Mouse (Mus musculus): Measurements from ENCODE around the gene Arhgap28.

GRCm38 (mm10) chr17:67957603-67958002, 46.3 kb downstream of the Arhgap28 start:
- no peak for TF ChIP-seq CTCF (IDR thresholded peaks at IDR 0.05; ENCODE audit: low read depth, low read length)
- no peak for TF ChIP-seq GATA2 (IDR thresholded peaks at IDR 0.05; ENCODE audit: borderline replicate concordance, low read depth, low read length)

Data from G1E (cell line).